Mouse (Mus musculus): Measurements from ENCODE around the gene Prickle3. TPM values are rescaled to one million over a fixed set of nuclear protein-coding genes. Genes with fewer than 3 reads are reported as not detected.

Gene Prickle3
- total and polyA plus RNA-seq, 2 experiments from 2014 or later = 1.2 to 1.5 TPM

- H3K36me3 ChIP-seq (ENCODE audit: insufficient read depth) = peaks cover 2% of the 10 kb centered on the region; the same call in 1 of the 2 replicates
- ATAC-seq (peak; percentile 88), DNase-seq (peak; percentile 91)
- TF ChIP-seq CTCF (IDR thresholded peaks at IDR 0.05; ENCODE audit: low read depth) = no peak
- peak within 1 kb of the TSS; percentile 65 for H3K9ac ChIP-seq
- H3K9me3 ChIP-seq (ENCODE audit: low read length) = no peaks in the 10 kb centered on the region
- H3K27me3 ChIP-seq (ENCODE audit: insufficient read depth, low read length) = no peaks in the 10 kb centered on the region
- H3K4me2 ChIP-seq (ENCODE audit: low read depth) = peak within 1 kb of the TSS; percentile 63
- no peaks in the 10 kb centered on the region for H3K4me1 ChIP-seq (ENCODE audit: insufficient read depth)
- H3K27ac ChIP-seq (ENCODE audit: low read depth, low read length) = peak within 1 kb of the TSS; percentile 88
- WGBS = 19% methylated on average over 26 of the region's 42 CpGs
- H3K4me3 ChIP-seq (ENCODE audit: low read depth, low read length) = peak within 1 kb of the TSS; percentile 51
Measured at GRCm38 (mm10) chrX:7638401-7639091, 18.5 kb upstream of the Prickle3 start, which contains the start of gene Syp. TSS of gene Syp (plus strand) at chrX:7638471.

DNA sequence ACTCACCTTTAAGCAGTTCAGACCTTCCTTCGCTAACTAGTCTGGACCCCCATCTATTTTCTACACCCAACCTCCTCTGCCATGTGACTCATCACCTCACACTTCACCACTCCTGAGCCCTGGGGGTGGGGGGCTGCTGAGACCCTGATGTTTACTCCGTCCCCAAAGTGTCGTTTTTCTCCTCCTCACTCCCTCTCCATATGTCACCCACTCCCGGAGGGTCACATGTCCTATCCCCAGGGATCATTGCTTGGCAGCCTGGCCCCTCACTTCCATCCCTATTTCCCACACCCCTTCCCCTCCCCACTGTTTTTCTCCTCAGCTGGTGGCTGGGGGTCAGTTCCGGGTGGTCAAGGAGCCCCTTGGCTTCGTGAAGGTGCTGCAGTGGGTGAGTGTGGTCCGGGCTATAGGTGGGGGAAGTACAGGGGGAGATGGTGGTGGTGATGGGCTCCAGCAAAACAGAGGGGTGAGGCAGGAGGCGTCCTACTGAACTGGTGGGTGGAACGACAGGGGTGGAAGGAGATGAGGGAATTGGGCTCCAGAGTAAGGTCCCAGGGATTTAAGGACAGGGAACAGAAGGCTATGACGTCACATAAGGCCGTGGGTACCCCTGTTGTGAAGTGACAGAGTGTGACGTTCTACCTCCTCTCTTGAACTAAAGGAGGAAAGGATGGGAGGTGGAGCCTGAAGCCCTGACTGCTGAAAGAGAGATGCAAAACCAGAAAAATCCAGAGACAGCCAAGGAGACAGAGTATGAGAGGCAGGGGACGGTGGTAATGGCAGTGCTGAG, 17.3 kb upstream of the Prickle3 start:
- H3K9ac ChIP-seq = peak overlapping the region; percentile 65
- no peaks in the 10 kb centered on the region for H3K9me3 ChIP-seq (ENCODE audit: low read length)
- TF ChIP-seq CTCF (IDR thresholded peaks at IDR 0.05; ENCODE audit: low read depth) = no peak
- H3K4me1 ChIP-seq (ENCODE audit: insufficient read depth) = no peaks in the 10 kb centered on the region
- H3K4me3 ChIP-seq (ENCODE audit: low read depth, low read length) = peak overlapping the region; percentile 51
- peaks cover 2% of the 10 kb centered on the region; the same call in 1 of the 2 replicates for H3K36me3 ChIP-seq (ENCODE audit: insufficient read depth)
- ATAC-seq (peak; percentile 32), DNase-seq (peak; percentile 43)
- no peaks in the 10 kb centered on the region for H3K27me3 ChIP-seq (ENCODE audit: insufficient read depth, low read length)
- peak overlapping the region; percentile 63 for H3K4me2 ChIP-seq (ENCODE audit: low read depth)
- 31% methylated on average over 13 of the region's 13 CpGs for WGBS
- H3K27ac ChIP-seq (ENCODE audit: low read depth, low read length) = peak overlapping the region; percentile 88

DNA sequence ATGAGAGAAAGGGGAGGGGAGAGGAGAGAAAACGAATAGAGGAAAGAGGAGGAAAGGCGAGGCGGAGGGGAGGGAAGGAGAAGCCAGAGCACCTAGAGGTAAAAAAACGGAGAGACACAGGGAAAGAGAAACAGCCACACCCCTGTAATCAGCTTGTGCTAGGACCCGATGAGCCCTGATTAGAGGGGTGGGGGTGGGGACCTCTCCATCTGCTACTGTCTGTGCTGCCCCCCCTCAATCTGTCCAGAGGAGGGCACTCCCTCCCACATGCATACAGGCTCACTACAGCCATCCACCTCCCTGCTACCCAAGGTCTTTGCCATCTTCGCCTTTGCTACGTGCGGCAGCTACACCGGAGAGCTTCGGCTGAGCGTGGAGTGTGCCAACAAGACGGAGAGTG, 16.3 kb upstream of the Prickle3 start:
- H3K9me3 ChIP-seq (ENCODE audit: low read length) = no peaks in the 10 kb centered on the region
- H3K4me1 ChIP-seq (ENCODE audit: insufficient read depth) = no peaks in the 10 kb centered on the region
- ATAC-seq (no peak), DNase-seq (no peak)
- H3K4me3 ChIP-seq (ENCODE audit: low read depth, low read length) = peak overlapping the region; percentile 5; the same call in 1 of the 2 replicates
- H3K9ac ChIP-seq = no peak overlapping the region
- no peak overlapping the region for H3K27ac ChIP-seq (ENCODE audit: low read depth, low read length)
- TF ChIP-seq CTCF (IDR thresholded peaks at IDR 0.05; ENCODE audit: low read depth) = no peak
- peaks cover 2% of the 10 kb centered on the region; the same call in 1 of the 2 replicates for H3K36me3 ChIP-seq (ENCODE audit: insufficient read depth)
- WGBS = 52% methylated on average over 12 of the region's 12 CpGs
- no peaks in the 10 kb centered on the region for H3K27me3 ChIP-seq (ENCODE audit: insufficient read depth, low read length)
- H3K4me2 ChIP-seq (ENCODE audit: low read depth) = peak overlapping the region; percentile 63

GRCm38 (mm10) chrX:7645349-7645748, 11.7 kb upstream of the Prickle3 start:
- peaks cover 2% of the 10 kb centered on the region; the same call in 1 of the 2 replicates for H3K36me3 ChIP-seq (ENCODE audit: insufficient read depth)
- peak; percentile 69 for TF ChIP-seq CTCF (IDR thresholded peaks at IDR 0.05; ENCODE audit: low read depth)
- no peak overlapping the region for H3K4me2 ChIP-seq (ENCODE audit: low read depth)
- H3K9ac ChIP-seq = no peak overlapping the region
- H3K27me3 ChIP-seq (ENCODE audit: insufficient read depth, low read length) = no peaks in the 10 kb centered on the region
- H3K9me3 ChIP-seq (ENCODE audit: low read length) = no peaks in the 10 kb centered on the region
- WGBS = 18% methylated on average over 5 of the region's 5 CpGs
- no peak for ATAC-seq
- peak; percentile 83 for DNase-seq
- H3K4me1 ChIP-seq (ENCODE audit: insufficient read depth) = no peaks in the 10 kb centered on the region
- no peak overlapping the region for H3K4me3 ChIP-seq (ENCODE audit: low read depth, low read length)
- H3K27ac ChIP-seq (ENCODE audit: low read depth, low read length) = no peak overlapping the region

DNA sequence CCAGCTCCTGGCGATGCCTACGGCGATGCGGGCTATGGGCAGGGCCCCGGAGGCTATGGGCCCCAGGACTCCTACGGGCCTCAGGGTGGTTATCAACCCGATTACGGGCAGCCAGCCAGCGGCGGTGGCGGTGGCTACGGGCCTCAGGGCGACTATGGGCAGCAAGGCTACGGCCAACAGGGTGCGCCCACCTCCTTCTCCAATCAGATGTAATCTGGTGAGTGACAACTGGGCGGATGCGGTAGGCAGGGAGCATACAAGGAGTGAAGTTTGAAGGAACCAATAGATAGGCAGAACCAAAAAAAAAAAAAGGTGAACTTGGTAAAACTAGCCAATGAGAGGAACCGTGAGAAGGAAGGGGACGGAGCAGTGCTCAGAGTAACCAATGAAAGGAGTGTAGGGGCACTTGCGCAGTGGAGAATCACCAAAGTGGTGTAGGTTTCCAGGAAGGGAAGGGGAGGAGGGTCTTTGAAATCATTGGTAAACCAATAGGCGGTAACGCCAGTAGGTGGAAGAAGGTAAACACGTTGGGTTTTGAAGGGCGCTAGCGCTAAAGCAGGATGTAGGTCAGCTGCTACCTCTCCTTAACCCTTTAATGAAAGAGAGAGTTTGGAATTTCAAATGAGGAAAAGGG, 8.3 kb upstream of the Prickle3 start:
- 29% methylated on average over 25 of the region's 25 CpGs for WGBS
- ATAC-seq = peak; percentile 97

DNA sequence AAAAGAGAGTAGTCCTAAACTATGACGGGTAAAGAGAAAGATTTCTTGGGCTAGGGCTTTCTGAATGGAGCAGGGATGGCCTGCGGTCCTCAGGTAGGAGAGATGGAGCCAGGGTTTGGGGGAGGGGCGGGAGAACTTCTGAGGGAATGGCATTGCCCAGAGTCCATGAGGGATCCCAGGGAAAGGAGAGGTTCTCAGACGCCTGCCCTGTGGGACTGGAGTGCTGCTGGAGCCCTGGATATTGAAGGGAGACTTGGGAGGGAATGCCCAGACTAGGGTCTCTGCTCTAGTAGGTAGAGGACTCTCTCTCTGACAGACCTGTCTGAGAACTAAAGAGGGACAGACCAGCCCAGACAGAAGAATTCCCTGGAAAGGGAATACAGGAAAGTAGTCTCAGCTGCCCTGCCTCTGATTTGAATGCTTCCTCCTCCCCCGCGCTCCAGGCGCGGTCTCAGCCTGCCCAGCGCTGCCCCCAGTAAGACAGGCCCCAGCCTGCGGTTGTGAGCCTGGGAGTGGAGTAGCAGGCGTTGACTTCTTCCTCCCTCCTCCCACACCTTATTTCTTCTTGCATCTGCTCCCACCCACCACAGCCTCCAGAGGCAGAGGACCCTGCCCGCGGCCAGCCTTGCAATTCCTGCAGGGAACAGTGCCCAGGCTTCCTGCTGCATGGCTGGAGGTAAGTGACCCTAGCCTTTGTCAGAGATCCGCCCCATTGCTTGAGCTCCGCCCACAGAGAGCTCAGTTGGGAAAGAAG, 1.1 kb downstream of the Prickle3 start:
- no peak for DNase-seq
- H3K4me3 ChIP-seq (ENCODE audit: low read depth, low read length) = no peak overlapping the region
- no peaks in the 10 kb centered on the region for H3K36me3 ChIP-seq (ENCODE audit: insufficient read depth)
- H3K4me2 ChIP-seq (ENCODE audit: low read depth) = no peak overlapping the region
- no peaks in the 10 kb centered on the region for H3K4me1 ChIP-seq (ENCODE audit: insufficient read depth)
- no peaks in the 10 kb centered on the region for H3K9me3 ChIP-seq (ENCODE audit: low read length)
- WGBS = 33% methylated on average over 15 of the region's 15 CpGs
- H3K9ac ChIP-seq = no peak overlapping the region
- TF ChIP-seq CTCF (IDR thresholded peaks at IDR 0.05; ENCODE audit: low read depth) = no peak
- H3K27me3 ChIP-seq (ENCODE audit: insufficient read depth, low read length) = no peaks in the 10 kb centered on the region
- no peak overlapping the region for H3K27ac ChIP-seq (ENCODE audit: low read depth, low read length)
- ATAC-seq = no peak; the same call in 1 of the 2 replicates

More for the DNA sequence above, 8.3 kb upstream of the Prickle3 start:
- DNase-seq = peak; percentile 88
- Histone ChIP-seq H3K4me3 (ENCODE audit: low read depth, low read length) (peak overlapping the region; percentile 29), H3K27me3 (ENCODE audit: insufficient read depth, low read length) (no peaks in the 10 kb centered on the region), H3K27ac (ENCODE audit: low read depth, low read length) (peak overlapping the region; percentile 54; the same call in 1 of the 2 replicates), H3K4me2 (ENCODE audit: low read depth) (peak overlapping the region; percentile 50), H3K4me1 (ENCODE audit: insufficient read depth) (no peaks in the 10 kb centered on the region), H3K36me3 (ENCODE audit: insufficient read depth) (0 out of 2 replicates have a peak, but pooled peaks cover 4% of the 10 kb centered on the region), H3K9me3 (ENCODE audit: low read length) (no peaks in the 10 kb centered on the region), H3K9ac (peak overlapping the region; percentile 47)
- peak; percentile 42; the same call in 1 of the 2 replicates for TF ChIP-seq CTCF (IDR thresholded peaks at IDR 0.05; ENCODE audit: low read depth)
